In the genomic region with DNA sequence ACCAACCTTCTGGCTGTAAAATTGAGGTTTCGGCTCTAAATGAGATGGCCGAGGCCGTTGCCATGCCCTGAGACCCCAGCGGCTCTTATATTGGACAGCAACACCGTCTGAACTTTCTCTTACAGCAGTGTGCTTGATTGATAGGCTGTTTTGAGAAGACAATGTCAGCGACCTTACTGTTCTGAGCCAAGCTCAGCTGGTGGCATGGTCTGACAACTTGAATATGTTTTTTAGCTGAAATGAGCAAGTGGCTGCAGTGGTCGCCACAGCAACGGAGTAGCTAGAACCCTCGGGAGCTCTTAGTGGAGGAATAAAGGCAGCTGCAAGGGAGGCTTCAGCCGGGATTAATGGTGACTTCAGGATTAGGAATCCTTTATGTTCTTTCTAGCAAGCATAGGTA, we compare ENCODE assay signal across 8 mouse cellular contexts.
DNase-seq lines count a peak whose midpoint lies in the region; ATAC-seq and TF ChIP-seq lines count a peak whose summit lies in the region.

No protein-coding gene starts in this region.

- no peaks in the 10 kb centered on the region for H3K9me3 ChIP-seq in lung, embryonic 14.5 days (ENCODE audit: low read depth, low read length)
- no peaks in the 10 kb centered on the region for H3K9me3 ChIP-seq in forebrain, embryonic 10.5 days
- no peaks in the 10 kb centered on the region for H3K9me3 ChIP-seq in neural tube, embryonic 13.5 days
- no peaks in the 10 kb centered on the region for H3K9me3 ChIP-seq in liver, postnatal 0 days (ENCODE audit: low read length)

- H3K4me2 ChIP-seq in lung, embryonic 14.5 days = no peak overlapping the region
- peak overlapping the region; percentile 43 for H3K4me2 ChIP-seq in neural tube, embryonic 13.5 days
- H3K4me2 ChIP-seq in liver, postnatal 0 days (ENCODE audit: low read depth, low read length) = no peak overlapping the region

- no peak overlapping the region for H3K9ac ChIP-seq in lung, embryonic 14.5 days
- H3K9ac ChIP-seq in neural tube, embryonic 13.5 days = 0 out of 2 replicates have a peak overlapping the region, but pooled peaks have one; percentile 31
- H3K9ac ChIP-seq in liver, postnatal 0 days (replicated peaks) = no peak overlapping the region

- TF ChIP-seq EP300 in liver, postnatal 0 days (IDR thresholded peaks at IDR 0.05; ENCODE audit: low read depth) = no peak

- H3K4me3 ChIP-seq in lung, embryonic 14.5 days (ENCODE audit: low read depth, low read length) = no peak overlapping the region
- no peak overlapping the region for H3K4me3 ChIP-seq in forebrain, embryonic 10.5 days
- H3K4me3 ChIP-seq in neural tube, embryonic 13.5 days = 0 out of 2 replicates have a peak overlapping the region, but pooled peaks have one; percentile 2
- no peak overlapping the region for H3K4me3 ChIP-seq in liver, postnatal 0 days (ENCODE audit: low read depth, low read length)

- intact Hi-C loops in left cerebral cortex, postnatal 14 days (cut with DNase I) = no loop called here
- intact Hi-C loops in heart, postnatal 36 days (cut with DNase I) = no loop called here

- H3K4me1 ChIP-seq in lung, embryonic 14.5 days (ENCODE audit: insufficient read depth) = no peaks in the 10 kb centered on the region
- peaks cover 14% of the 10 kb centered on the region for H3K4me1 ChIP-seq in forebrain, embryonic 10.5 days
- peaks cover 20% of the 10 kb centered on the region for H3K4me1 ChIP-seq in neural tube, embryonic 13.5 days (replicated peaks)
- H3K4me1 ChIP-seq in liver, postnatal 0 days (ENCODE audit: insufficient read depth) = no peaks in the 10 kb centered on the region

- H3K27me3 ChIP-seq in lung, embryonic 14.5 days (ENCODE audit: insufficient read depth, low read length) = no peaks in the 10 kb centered on the region
- H3K27me3 ChIP-seq in forebrain, embryonic 10.5 days (ENCODE audit: poor library complexity, severe bottlenecking) = no peaks in the 10 kb centered on the region
- H3K27me3 ChIP-seq in neural tube, embryonic 13.5 days = no peaks in the 10 kb centered on the region
- no peaks in the 10 kb centered on the region for H3K27me3 ChIP-seq in liver, postnatal 0 days (ENCODE audit: insufficient read depth, low read length)

- no peaks in the 10 kb centered on the region for H3K36me3 ChIP-seq in lung, embryonic 14.5 days (ENCODE audit: insufficient read depth)
- H3K36me3 ChIP-seq in forebrain, embryonic 10.5 days (replicated peaks) = no peaks in the 10 kb centered on the region
- no peaks in the 10 kb centered on the region for H3K36me3 ChIP-seq in neural tube, embryonic 13.5 days
- H3K36me3 ChIP-seq in liver, postnatal 0 days (replicated peaks; ENCODE audit: insufficient read depth, low read length) = no peaks in the 10 kb centered on the region

- no peak for TF ChIP-seq CTCF in lung, embryonic 14.5 days (IDR thresholded peaks at IDR 0.05; ENCODE audit: low read depth)
- TF ChIP-seq CTCF in liver, postnatal 0 days (IDR thresholded peaks at IDR 0.05; ENCODE audit: low read depth) = no peak

- WGBS in lung, embryonic 14.5 days = 21% methylated on average over 10 of the region's 10 CpGs
- 43% methylated on average over 10 of the region's 10 CpGs for WGBS in forebrain, embryonic 10.5 days
- 9% methylated on average over 10 of the region's 10 CpGs for WGBS in neural tube, embryonic 13.5 days
- 68% methylated on average over 10 of the region's 10 CpGs for WGBS in liver, postnatal 0 days (ENCODE audit: insufficient replicate concordance)

- H3K27ac ChIP-seq in lung, embryonic 14.5 days (ENCODE audit: low read depth) = no peak overlapping the region
- H3K27ac ChIP-seq in forebrain, embryonic 10.5 days = no peak overlapping the region
- H3K27ac ChIP-seq in neural tube, embryonic 13.5 days (replicated peaks) = peak overlapping the region; percentile 42; the same call in 1 of the 2 replicates
- no peak overlapping the region for H3K27ac ChIP-seq in liver, postnatal 0 days (ENCODE audit: low read depth)

- ATAC-seq in lung, embryonic 14.5 days (ENCODE audit: insufficient read depth) = peak; percentile 75; the same call in 1 of the 2 replicates
- peak; percentile 84 for ATAC-seq in neural tube, embryonic 13.5 days (ENCODE audit: low read depth)
- no peak for ATAC-seq in liver, postnatal 0 days

- DNase-seq in lung, embryonic 14.5 days = peak; percentile 79
- DNase-seq in lung, postnatal 14 days = no peak
- peak; percentile 52 for DNase-seq in forebrain, embryonic 10.5 days (ENCODE audit: extremely low spot score, low spot score)
- peak; percentile 27 to 33 for DNase-seq in left cerebral cortex, postnatal 14 days (ENCODE audit: low spot score in 2 of 2)
- DNase-seq in heart, postnatal 36 days = no peak
- no peak for DNase-seq in liver, postnatal 0 days
- no peak for DNase-seq in spleen, postnatal 36 days (ENCODE audit: low spot score in 2 of 2)

Comparison
In these comparisons a context has a peak if more than half of its experiments do, and no peak if none do; other contexts are left out.
1. DNase-seq: peak in lung, embryonic 14.5 days (single experiment), forebrain, embryonic 10.5 days (single experiment) and left cerebral cortex, postnatal 14 days (2 of 2); none in lung, postnatal 14 days (single experiment), heart, postnatal 36 days (0 of 2), liver, postnatal 0 days (single experiment) and spleen, postnatal 36 days (0 of 2).